Mouse (Mus musculus): ENCODE data around the gene Slc38a8. TPM values are rescaled to one million over a fixed set of nuclear protein-coding genes. Genes with fewer than 3 reads are reported as not detected.

Gene Slc38a8
- 0.10 TPM in 1 of 2 replicates, not detected in the other for polyA plus RNA-seq (2016; fragmentation: Nextera tagmentation; extraction: Ambion mirVana)

DNA sequence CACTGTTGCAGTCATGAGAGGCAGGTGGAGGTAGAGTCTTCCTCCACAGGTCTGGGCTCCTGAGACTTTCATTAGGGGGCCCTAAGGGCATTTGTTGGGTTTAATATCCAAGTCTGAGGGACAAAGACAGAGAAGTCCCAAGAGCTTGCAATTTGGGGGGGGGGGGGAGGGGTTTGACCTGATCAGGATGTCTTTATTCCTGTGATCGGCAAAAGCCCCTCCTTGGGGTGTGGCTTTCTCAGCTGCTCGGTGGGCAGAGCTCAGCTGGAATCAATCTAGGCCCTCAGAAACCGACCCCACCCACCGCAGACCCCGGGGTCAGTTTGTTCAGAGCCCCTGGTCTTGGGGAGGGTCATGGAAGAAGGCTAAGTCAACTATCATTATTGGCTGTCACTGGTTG, at the start of gene Slc38a8:
Slc38a8 (minus strand) TSS at position 101 of the 400 bp plus-strand sequence.
- no peaks in the 10 kb centered on the region for H3K9me3 ChIP-seq
- H3K27ac ChIP-seq: no peak within 1 kb of the TSS
- WGBS: 21% methylated on average over 5 of the region's 5 CpGs
- 0 out of 2 replicates have a peak, but pooled peaks cover 3% of the 10 kb centered on the region for H3K27me3 ChIP-seq
- no peak within 1 kb of the TSS for H3K4me3 ChIP-seq (replicated peaks)
- H3K4me1 ChIP-seq (replicated peaks): peaks cover 40% of the 10 kb centered on the region
- ATAC-seq (ENCODE audit: insufficient number of reproducible peaks, insufficient read depth, low FRiP score, low TSS enrichment, low read depth): no peak
- H3K4me2 ChIP-seq: peak within 1 kb of the TSS; percentile 8; the same call in 1 of the 2 replicates
- no peak within 1 kb of the TSS for H3K9ac ChIP-seq (replicated peaks)
- peaks cover 13% of the 10 kb centered on the region for H3K36me3 ChIP-seq

DNA sequence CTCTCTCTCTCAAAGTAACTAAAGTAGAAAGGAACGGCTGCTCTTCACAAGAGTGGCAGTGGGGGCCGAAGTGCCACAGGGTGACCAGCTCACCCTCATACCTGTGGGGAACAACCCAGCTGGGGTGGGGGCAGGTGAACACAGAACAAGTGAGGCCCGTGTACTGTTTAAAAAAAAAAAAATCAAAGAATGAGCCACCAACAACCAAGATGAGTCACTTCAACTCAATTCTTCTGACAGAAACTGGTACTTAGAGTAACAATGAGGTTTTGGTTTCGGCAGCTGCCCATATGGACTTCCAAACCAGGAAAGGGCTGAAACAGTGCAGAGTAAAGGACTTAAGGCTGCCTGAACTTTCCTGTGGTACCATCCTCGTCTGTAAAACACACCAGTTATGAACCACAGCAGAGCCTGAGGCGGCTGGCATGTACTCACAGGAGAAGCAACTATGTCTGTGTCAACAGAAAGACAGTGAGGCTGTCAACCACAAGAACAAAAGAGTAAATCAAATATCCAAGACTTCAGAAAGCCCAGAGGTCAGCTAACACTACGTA, 47.1 kb upstream of the Slc38a8 start:
- WGBS: 82% methylated on average over 7 of the region's 7 CpGs
- Histone ChIP-seq H3K36me3 (peaks cover 57% of the 10 kb centered on the region), H3K4me2 (no peak overlapping the region), H3K9me3 (no peaks in the 10 kb centered on the region), H3K4me1 (replicated peaks) (peaks cover 4% of the 10 kb centered on the region; the same call in 1 of the 2 replicates), H3K9ac (replicated peaks) (no peak overlapping the region), H3K27me3 (no peaks in the 10 kb centered on the region), H3K27ac (no peak overlapping the region), H3K4me3 (replicated peaks) (no peak overlapping the region)
- no peak for ATAC-seq (ENCODE audit: insufficient number of reproducible peaks, insufficient read depth, low FRiP score, low TSS enrichment, low read depth)

DNA sequence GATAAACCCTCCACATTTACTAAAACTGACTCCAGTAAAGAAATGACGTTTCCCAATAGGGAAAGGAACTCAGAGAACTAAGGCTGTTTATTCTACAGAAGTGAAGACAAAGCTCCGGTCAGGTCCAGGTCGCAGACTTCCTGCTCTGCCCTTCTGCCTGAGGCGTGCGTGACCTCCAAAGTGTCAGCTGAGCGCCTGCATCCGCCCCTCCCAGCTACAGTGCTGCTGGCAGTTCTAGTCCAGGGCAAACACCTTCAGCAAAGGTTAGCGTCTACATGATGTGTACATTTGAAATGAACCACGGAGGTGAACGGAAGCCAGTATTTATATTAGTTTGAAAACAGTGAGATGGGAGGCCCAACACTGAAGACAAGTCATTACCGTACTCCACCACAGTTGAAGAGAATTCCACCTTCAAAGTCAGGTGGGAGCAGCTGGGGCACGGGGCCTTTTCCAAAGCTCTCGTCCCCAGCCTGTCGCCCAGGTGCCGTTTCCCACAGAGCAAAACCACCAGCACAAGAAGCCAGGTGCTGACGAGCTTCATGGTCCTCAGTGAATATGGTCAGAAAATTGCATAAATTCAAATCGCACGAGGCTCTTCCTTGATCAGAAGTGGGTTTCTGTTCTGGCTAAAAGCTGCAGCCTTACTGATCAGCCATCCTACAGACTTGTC, 45.7 kb upstream of the Slc38a8 start:
- Histone ChIP-seq H3K36me3 (peaks cover 72% of the 10 kb centered on the region), H3K4me2 (no peak overlapping the region), H3K27ac (no peak overlapping the region), H3K4me1 (replicated peaks) (peaks cover 4% of the 10 kb centered on the region; the same call in 1 of the 2 replicates), H3K27me3 (no peaks in the 10 kb centered on the region), H3K4me3 (replicated peaks) (no peak overlapping the region), H3K9ac (replicated peaks) (no peak overlapping the region), H3K9me3 (no peaks in the 10 kb centered on the region)
- 90% methylated on average over 18 of the region's 18 CpGs for WGBS
- no peak for ATAC-seq (ENCODE audit: insufficient number of reproducible peaks, insufficient read depth, low FRiP score, low TSS enrichment, low read depth)

DNA sequence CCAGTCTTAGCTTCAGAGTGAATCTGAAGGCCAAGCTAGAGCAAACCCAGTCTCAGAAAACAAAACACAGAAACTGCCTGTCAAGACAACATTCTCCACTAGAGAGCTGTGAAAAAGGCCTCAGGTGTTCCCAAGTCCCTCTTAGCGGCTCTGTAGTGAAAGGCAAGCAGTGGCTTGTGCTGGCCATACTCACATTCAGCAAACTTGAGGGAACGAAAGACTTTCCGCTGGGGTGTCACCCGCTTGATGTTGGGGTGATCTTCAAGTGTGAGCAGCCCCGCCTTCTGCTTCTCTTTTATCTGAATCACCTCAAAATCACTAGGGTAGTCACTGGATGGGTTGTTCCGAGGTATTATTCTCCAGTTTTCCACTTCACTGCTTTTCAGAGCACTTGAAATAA, 44.3 kb upstream of the Slc38a8 start:
- Histone ChIP-seq H3K9me3 (no peaks in the 10 kb centered on the region), H3K4me1 (replicated peaks) (peaks cover 4% of the 10 kb centered on the region; the same call in 1 of the 2 replicates), H3K4me2 (no peak overlapping the region), H3K36me3 (peaks cover 85% of the 10 kb centered on the region), H3K9ac (replicated peaks) (no peak overlapping the region), H3K4me3 (replicated peaks) (no peak overlapping the region), H3K27me3 (no peaks in the 10 kb centered on the region), H3K27ac (no peak overlapping the region)
- ATAC-seq (ENCODE audit: insufficient number of reproducible peaks, insufficient read depth, low FRiP score, low TSS enrichment, low read depth): no peak
- 93% methylated on average over 6 of the region's 6 CpGs for WGBS

DNA sequence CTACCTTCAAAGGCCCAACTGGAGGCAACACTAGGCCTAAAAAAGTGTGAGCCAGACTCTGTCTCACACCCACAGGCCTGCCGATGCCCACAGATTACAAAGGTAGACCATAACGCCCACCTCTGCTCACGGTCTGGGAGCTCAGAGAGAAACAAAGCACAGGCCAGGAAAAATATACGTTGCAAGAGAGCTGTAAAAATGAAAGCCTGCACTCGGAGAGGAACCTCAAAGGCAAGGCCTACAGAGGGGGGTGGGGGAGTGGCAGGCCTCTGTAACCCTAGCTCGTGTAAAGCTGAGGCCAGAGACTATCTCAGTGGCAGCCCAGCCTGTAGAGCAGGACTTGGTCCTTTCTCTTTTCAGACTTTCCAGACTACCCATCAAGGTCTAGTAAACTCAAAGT, 43.7 kb upstream of the Slc38a8 start:
- Histone ChIP-seq H3K27ac (peak overlapping the region; percentile 53; the same call in 1 of the 2 replicates), H3K4me2 (no peak overlapping the region), H3K4me1 (replicated peaks) (peaks cover 4% of the 10 kb centered on the region; the same call in 1 of the 2 replicates), H3K9me3 (no peaks in the 10 kb centered on the region), H3K4me3 (replicated peaks) (no peak overlapping the region), H3K27me3 (no peaks in the 10 kb centered on the region), H3K9ac (replicated peaks) (no peak overlapping the region), H3K36me3 (peaks cover 90% of the 10 kb centered on the region)
- ATAC-seq (ENCODE audit: insufficient number of reproducible peaks, insufficient read depth, low FRiP score, low TSS enrichment, low read depth): no peak
- 60% methylated on average over 6 of the region's 6 CpGs for WGBS

DNA sequence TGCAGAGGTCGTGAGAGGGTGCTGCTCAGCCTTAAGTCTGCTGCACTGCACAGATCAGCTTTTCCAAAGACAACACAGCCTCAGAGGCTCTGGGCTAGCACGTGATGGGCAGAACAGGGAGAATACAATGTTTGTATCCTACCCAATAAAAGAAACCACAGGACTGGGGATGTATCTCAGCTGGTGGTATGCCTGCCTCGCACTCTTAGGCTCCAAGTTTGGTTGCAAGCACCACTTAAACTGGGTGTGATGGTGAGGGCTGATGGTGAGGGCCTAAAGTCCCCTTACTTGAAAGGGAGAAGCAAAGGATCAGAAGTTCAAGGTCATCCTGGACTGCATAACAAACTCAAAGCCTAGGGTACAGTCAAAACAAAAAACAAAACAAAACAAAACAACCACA, 43.1 kb upstream of the Slc38a8 start:
- peaks cover 90% of the 10 kb centered on the region for H3K36me3 ChIP-seq
- H3K4me2 ChIP-seq: no peak overlapping the region
- no peak overlapping the region for H3K4me3 ChIP-seq (replicated peaks)
- no peaks in the 10 kb centered on the region for H3K27me3 ChIP-seq
- 83% methylated on average over 3 of the region's 3 CpGs for WGBS
- no peaks in the 10 kb centered on the region for H3K9me3 ChIP-seq
- H3K4me1 ChIP-seq (replicated peaks): peaks cover 4% of the 10 kb centered on the region; the same call in 1 of the 2 replicates
- no peak overlapping the region for H3K9ac ChIP-seq (replicated peaks)
- H3K27ac ChIP-seq: no peak overlapping the region
- ATAC-seq (ENCODE audit: insufficient number of reproducible peaks, insufficient read depth, low FRiP score, low TSS enrichment, low read depth): no peak

DNA sequence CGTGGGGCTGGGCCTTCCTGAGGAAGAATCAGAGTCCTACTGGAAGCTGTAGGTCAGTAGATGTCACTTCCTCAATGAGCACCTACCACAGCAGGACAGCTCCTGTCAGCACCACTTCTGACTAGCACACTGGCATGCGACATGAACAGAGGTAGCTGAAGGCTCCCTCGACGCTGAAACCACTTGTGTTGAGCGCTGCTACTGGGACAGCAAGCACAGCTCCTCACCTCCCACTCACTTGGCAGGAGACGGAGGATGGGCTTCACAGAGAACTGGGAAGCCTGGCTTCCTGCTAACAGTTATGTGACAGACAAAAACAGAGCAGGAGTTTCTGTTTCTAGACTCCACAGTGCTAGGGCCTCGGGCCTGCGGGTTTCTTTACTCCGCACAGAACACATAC, 30.5 kb upstream of the Slc38a8 start:
- H3K4me3 ChIP-seq (replicated peaks): no peak overlapping the region
- no peaks in the 10 kb centered on the region for H3K27me3 ChIP-seq
- peaks cover 100% of the 10 kb centered on the region for H3K36me3 ChIP-seq
- no peaks in the 10 kb centered on the region for H3K4me1 ChIP-seq (replicated peaks)
- no peaks in the 10 kb centered on the region for H3K9me3 ChIP-seq
- H3K4me2 ChIP-seq: no peak overlapping the region
- no peak overlapping the region; the same call in 1 of the 2 replicates for H3K9ac ChIP-seq (replicated peaks)
- 92% methylated on average over 9 of the region's 9 CpGs for WGBS
- no peak overlapping the region for H3K27ac ChIP-seq
- no peak for ATAC-seq (ENCODE audit: insufficient number of reproducible peaks, insufficient read depth, low FRiP score, low TSS enrichment, low read depth)

DNA sequence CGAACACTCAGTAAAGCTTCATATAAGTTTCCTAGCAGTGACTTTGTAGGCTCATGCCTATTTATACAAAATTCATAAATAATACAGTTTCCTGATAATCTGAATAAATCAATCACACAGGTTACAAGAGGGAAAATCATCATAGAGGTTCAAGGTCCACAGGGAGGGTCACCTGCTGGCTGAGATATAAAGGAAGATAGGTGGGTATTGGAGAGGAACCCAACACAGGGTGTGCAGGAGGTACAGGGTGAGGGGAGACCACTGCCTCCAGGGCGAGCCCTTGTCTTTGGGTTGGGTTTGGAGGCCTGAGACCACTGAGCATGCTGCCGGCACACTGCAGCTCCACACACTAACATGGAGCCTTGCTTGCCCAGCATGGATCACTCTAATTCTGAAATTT, 29.9 kb upstream of the Slc38a8 start:
- no peak overlapping the region for H3K4me2 ChIP-seq
- no peak for ATAC-seq (ENCODE audit: insufficient number of reproducible peaks, insufficient read depth, low FRiP score, low TSS enrichment, low read depth)
- no peak overlapping the region for H3K4me3 ChIP-seq (replicated peaks)
- peaks cover 100% of the 10 kb centered on the region for H3K36me3 ChIP-seq
- no peak overlapping the region for H3K9ac ChIP-seq (replicated peaks)
- H3K9me3 ChIP-seq: no peaks in the 10 kb centered on the region
- H3K27ac ChIP-seq: no peak overlapping the region
- WGBS: 90% methylated on average over 3 of the region's 3 CpGs
- no peaks in the 10 kb centered on the region for H3K4me1 ChIP-seq (replicated peaks)
- no peaks in the 10 kb centered on the region for H3K27me3 ChIP-seq

DNA sequence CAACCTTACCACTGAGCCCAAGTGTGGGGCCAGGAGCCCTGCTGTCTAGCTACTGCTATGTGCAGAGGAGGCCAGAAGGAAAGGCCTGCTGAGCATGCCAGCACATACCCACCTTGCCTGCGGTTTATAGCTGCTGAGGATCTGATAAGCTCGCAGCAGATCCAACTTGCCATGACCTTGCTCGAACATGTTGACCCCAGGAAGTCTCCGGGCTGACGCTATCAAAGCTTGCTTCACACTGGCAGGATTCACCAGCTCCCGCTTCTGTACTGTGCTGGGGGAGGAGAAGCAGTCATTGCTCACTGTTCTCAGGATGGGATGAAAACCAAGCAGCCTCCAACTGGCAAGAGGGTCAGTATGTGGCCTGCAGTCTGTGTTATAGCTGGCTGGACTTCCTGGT, 29.4 kb upstream of the Slc38a8 start:
- Histone ChIP-seq H3K4me1 (replicated peaks) (no peaks in the 10 kb centered on the region), H3K9ac (replicated peaks) (no peak overlapping the region), H3K9me3 (no peaks in the 10 kb centered on the region), H3K4me3 (replicated peaks) (no peak overlapping the region), H3K27ac (no peak overlapping the region), H3K4me2 (no peak overlapping the region), H3K36me3 (peaks cover 98% of the 10 kb centered on the region), H3K27me3 (no peaks in the 10 kb centered on the region)
- WGBS: 93% methylated on average over 6 of the region's 6 CpGs
- ATAC-seq (ENCODE audit: insufficient number of reproducible peaks, insufficient read depth, low FRiP score, low TSS enrichment, low read depth): no peak

DNA sequence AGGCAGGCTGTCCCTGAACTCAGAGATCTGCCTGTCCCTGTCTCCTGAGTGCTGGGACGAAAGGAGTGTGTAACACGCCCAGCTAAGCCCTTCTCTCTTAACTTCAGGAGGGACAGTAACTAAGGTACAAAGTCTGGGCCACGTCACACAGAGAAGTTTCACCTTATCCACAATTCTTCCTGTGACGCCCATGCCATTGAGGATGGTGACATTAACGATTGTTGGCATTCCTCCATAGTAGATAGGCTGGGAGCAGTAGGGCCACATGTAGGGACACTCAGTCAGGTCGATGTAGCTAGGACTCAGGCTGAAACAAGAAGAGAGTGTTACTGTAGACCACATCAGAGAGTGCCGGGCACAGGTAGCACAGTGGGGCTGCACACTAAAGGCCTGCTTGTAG, 27.3 kb upstream of the Slc38a8 start:
- Histone ChIP-seq H3K4me1 (replicated peaks) (no peaks in the 10 kb centered on the region), H3K27me3 (no peaks in the 10 kb centered on the region), H3K4me2 (no peak overlapping the region), H3K9ac (replicated peaks) (no peak overlapping the region), H3K27ac (no peak overlapping the region), H3K9me3 (no peaks in the 10 kb centered on the region), H3K36me3 (peaks cover 98% of the 10 kb centered on the region), H3K4me3 (replicated peaks) (no peak overlapping the region)
- 92% methylated on average over 7 of the region's 7 CpGs for WGBS
- no peak for ATAC-seq (ENCODE audit: insufficient number of reproducible peaks, insufficient read depth, low FRiP score, low TSS enrichment, low read depth)

DNA sequence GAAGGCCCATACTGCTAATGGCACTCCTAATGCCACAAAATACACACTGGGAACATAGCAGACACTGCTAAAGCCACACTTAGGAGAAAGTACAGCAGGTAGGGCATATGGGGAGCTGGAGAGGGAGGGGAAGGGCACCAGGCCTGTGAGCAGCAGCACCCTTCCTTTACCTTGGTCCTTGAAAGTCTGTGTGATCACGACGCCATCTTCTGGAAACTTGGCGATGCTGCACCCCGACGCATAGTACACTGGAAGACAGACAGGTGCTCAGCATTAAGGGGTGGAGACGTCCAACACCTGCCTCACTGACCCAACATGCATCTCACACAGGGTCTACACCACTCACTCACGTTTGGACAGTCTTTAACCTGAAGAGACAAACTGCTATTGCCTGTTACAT, 18.6 kb upstream of the Slc38a8 start:
- H3K4me3 ChIP-seq (replicated peaks): no peak overlapping the region
- no peak overlapping the region for H3K4me2 ChIP-seq
- H3K27me3 ChIP-seq: no peaks in the 10 kb centered on the region
- H3K27ac ChIP-seq: no peak overlapping the region
- H3K36me3 ChIP-seq: peaks cover 99% of the 10 kb centered on the region
- 74% methylated on average over 7 of the region's 7 CpGs for WGBS
- H3K9me3 ChIP-seq: no peaks in the 10 kb centered on the region
- no peak for ATAC-seq (ENCODE audit: insufficient number of reproducible peaks, insufficient read depth, low FRiP score, low TSS enrichment, low read depth)
- H3K4me1 ChIP-seq (replicated peaks): no peaks in the 10 kb centered on the region
- H3K9ac ChIP-seq (replicated peaks): no peak overlapping the region

DNA sequence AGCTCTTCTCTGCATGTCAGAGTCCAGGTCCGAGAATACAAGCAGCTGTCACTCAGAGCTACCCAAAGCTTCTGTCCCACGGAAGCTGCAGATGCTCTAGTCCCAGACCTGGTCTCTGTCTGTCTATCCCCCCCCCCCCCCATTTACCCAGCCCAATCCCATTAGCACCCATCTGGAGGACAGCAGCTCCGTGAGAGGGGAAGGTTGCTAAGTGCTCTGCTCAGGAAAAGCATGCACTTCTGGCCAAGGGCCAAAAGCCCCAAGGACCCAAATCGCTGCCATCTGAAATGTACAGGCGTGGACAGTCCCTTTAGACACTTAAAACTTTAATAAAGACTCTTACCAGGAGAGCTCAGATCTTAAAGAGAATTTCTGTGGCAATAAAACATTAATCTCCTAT, 15.2 kb upstream of the Slc38a8 start:
- Histone ChIP-seq H3K9me3 (no peaks in the 10 kb centered on the region), H3K9ac (replicated peaks) (no peak overlapping the region), H3K4me2 (no peak overlapping the region), H3K4me1 (replicated peaks) (no peaks in the 10 kb centered on the region), H3K27me3 (no peaks in the 10 kb centered on the region), H3K4me3 (replicated peaks) (no peak overlapping the region), H3K27ac (no peak overlapping the region), H3K36me3 (peaks cover 100% of the 10 kb centered on the region)
- no peak for ATAC-seq (ENCODE audit: insufficient number of reproducible peaks, insufficient read depth, low FRiP score, low TSS enrichment, low read depth)
- WGBS: 62% methylated on average over 5 of the region's 5 CpGs
